In the genomic region with DNA sequence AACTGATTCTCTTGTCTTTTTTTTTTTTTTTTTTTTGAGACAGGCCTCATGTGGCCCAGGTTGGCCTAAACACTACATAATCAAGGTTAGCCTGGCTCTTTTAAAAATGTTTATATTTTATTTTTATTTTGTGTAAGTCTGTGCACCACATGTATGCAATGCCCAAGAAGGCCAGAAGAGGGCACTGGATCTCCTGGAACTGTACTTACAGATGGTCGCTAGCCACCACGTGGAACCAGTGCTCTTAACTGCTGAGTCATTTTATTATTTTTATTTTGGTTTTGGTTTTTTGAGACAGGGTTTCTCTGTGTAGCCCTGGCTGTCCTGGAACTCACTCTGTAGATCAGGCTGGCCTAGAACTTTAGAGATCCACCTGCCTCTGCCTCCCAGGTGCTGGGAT, we compare ENCODE assay signal across 9 mouse cellular contexts. TPM values are rescaled to one million over a fixed set of nuclear protein-coding genes. Genes with fewer than 3 reads are reported as not detected.
DNase-seq lines count a peak whose midpoint lies in the region; ATAC-seq and TF ChIP-seq lines count a peak whose summit lies in the region.
"Had no signal": no experiment of that assay in that cellular context is flagged by ENCODE, and none has a peak within 500 bp of the region (broad histone marks: within the 10 kb centered on the region; RNA-seq: fewer than 3 reads in every experiment).

No protein-coding gene starts in this region.

- DNase-seq in hindbrain, embryonic 10.5 days (ENCODE audit: low spot score) = peak; percentile 51
- DNase-seq in A20 (ENCODE audit: low read depth, low spot score) = peak; percentile 90
- peak; percentile 82 for DNase-seq in NIH3T3 (ENCODE audit: low read depth)
- peak in 1 of 2 experiments; percentile 59 for DNase-seq in spleen, adult 2 months (ENCODE audit: low read depth in 1 of 2, low spot score in 2 of 2)
- DNase-seq in urinary bladder, adult 2 months (ENCODE audit: low spot score) = no peak
- DNase-seq in right cerebral cortex, postnatal 36 days (ENCODE audit: low spot score in 2 of 2) = no peak

- H3K4me1 ChIP-seq in hindbrain, embryonic 10.5 days (replicated peaks) = peaks cover 5% of the 10 kb centered on the region; the same call in 1 of the 2 replicates
- no peaks in the 10 kb centered on the region for H3K4me1 ChIP-seq in hindbrain, embryonic 12.5 days
- H3K4me1 ChIP-seq in spleen, adult 2 months (ENCODE audit: control insufficient read depth, insufficient read depth, insufficient read length) = no peaks in the 10 kb centered on the region; the same call in 1 of the 2 replicates
- H3K4me1 ChIP-seq: embryonic facial prominence, embryonic 15.5 days had no signal

- H3K27ac ChIP-seq in hindbrain, embryonic 10.5 days = no peak overlapping the region
- H3K27ac ChIP-seq in hindbrain, embryonic 12.5 days = no peak overlapping the region
- H3K27ac ChIP-seq in spleen, adult 2 months (ENCODE audit: insufficient read depth, low read length) = no peak overlapping the region
- H3K27ac ChIP-seq: embryonic facial prominence, embryonic 15.5 days had no signal

- no peaks in the 10 kb centered on the region for H3K9me3 ChIP-seq in hindbrain, embryonic 10.5 days
- H3K9me3 ChIP-seq in hindbrain, embryonic 12.5 days (replicated peaks) = no peaks in the 10 kb centered on the region
- H3K9me3 ChIP-seq: embryonic facial prominence, embryonic 15.5 days had no signal

- 57% methylated on average over 2 of the region's 2 CpGs for WGBS in hindbrain, embryonic 10.5 days
- WGBS in hindbrain, embryonic 12.5 days = 69% methylated on average over 2 of the region's 2 CpGs
- WGBS in spleen, adult 2 months = 26% methylated on average over 2 of the region's 2 CpGs

- no peak overlapping the region for H3K4me3 ChIP-seq in hindbrain, embryonic 10.5 days
- H3K4me3 ChIP-seq in hindbrain, embryonic 12.5 days = no peak overlapping the region
- no peak overlapping the region for H3K4me3 ChIP-seq in spleen, adult 2 months (ENCODE audit: extremely low read depth, insufficient read depth, insufficient read length)
- H3K4me3 ChIP-seq: embryonic facial prominence, embryonic 15.5 days had no signal

- TF ChIP-seq POLR2A in spleen, adult 2 months (IDR thresholded peaks at IDR 0.05; ENCODE audit: low read depth, low read length) = no peak

- H3K36me3 ChIP-seq in hindbrain, embryonic 10.5 days = no peaks in the 10 kb centered on the region
- no peaks in the 10 kb centered on the region for H3K36me3 ChIP-seq in hindbrain, embryonic 12.5 days
- no peaks in the 10 kb centered on the region for H3K36me3 ChIP-seq in spleen, adult 2 months (ENCODE audit: control insufficient read depth, insufficient read depth, low read length)
- H3K36me3 ChIP-seq: embryonic facial prominence, embryonic 15.5 days had no signal

- no peak for ATAC-seq in hindbrain, embryonic 12.5 days (ENCODE audit: low FRiP score)
- peak; percentile 27 to 60; a peak in 1 of 4 replicates for ATAC-seq in hematopoietic stem cell, adult 5-6 weeks (replicated peaks in 1 of 2; ENCODE audit: insufficient read depth in 1 of 2, low FRiP score in 2 of 2, low TSS enrichment in 1 of 2, low read depth in 1 of 2, poor library complexity in 2 of 2, severe bottlenecking in 2 of 2)

- H3K9ac ChIP-seq in hindbrain, embryonic 12.5 days = no peak overlapping the region
- H3K9ac ChIP-seq: embryonic facial prominence, embryonic 15.5 days had no signal

- peak; percentile 44; the same call in 1 of the 2 replicates for TF ChIP-seq CTCF in spleen, adult 2 months (IDR thresholded peaks at IDR 0.05; ENCODE audit: extremely low read depth, insufficient read depth, insufficient read length, insufficient replicate concordance)

- H3K27me3 ChIP-seq in hindbrain, embryonic 10.5 days (ENCODE audit: insufficient read depth, poor library complexity, severe bottlenecking) = no peaks in the 10 kb centered on the region
- no peaks in the 10 kb centered on the region for H3K27me3 ChIP-seq in hindbrain, embryonic 12.5 days
- H3K27me3 ChIP-seq in spleen, adult 2 months (ENCODE audit: control insufficient read depth, insufficient read depth, low read length) = no peaks in the 10 kb centered on the region
- H3K27me3 ChIP-seq: embryonic facial prominence, embryonic 15.5 days had no signal

- no peak overlapping the region for H3K4me2 ChIP-seq in hindbrain, embryonic 12.5 days (replicated peaks)
- H3K4me2 ChIP-seq: embryonic facial prominence, embryonic 15.5 days had no signal

RNA-seq across cellular contexts. Expression of gene Zfp710, which starts 13.1 kb away (rescaled TPM):
- 37.5 and 39.3 TPM in 2 replicates for polyA plus RNA-seq in hindbrain, embryonic 10.5 days (2016; fragmentation: Nextera tagmentation; extraction: Ambion mirVana)
- polyA plus RNA-seq in hindbrain, embryonic 12.5 days (2016; fragmentation: Nextera tagmentation; extraction: Ambion mirVana) = 26.0 and 26.4 TPM in 2 replicates
- 18.9 and 19.7 TPM in 2 replicates for total RNA-seq in hematopoietic stem cell, adult 5-6 weeks (2017)
- polyA plus RNA-seq in spleen, adult 2 months (2012; rRNA removed) = 45.3 and 57.7 TPM in 2 replicates
- polyA plus RNA-seq in urinary bladder, adult 2 months (2012; rRNA removed) = 15.6 and 18.8 TPM in 2 replicates

Comparison
In these comparisons a context has a peak if more than half of its experiments do, and no peak if none do; other contexts are left out.
1. DNase-seq: peak in hindbrain, embryonic 10.5 days (single experiment), A20 (single experiment) and NIH3T3 (single experiment); none in urinary bladder, adult 2 months (single experiment) and right cerebral cortex, postnatal 36 days (0 of 2).